Mouse (Mus musculus) liver, embryonic 14.5 days (tissue): ENCODE measurements around the gene Pgs1. TPM values are rescaled to one million over a fixed set of nuclear protein-coding genes. Genes with fewer than 3 reads are reported as not detected.

Experiments used
- ATAC-seq: fragments of 200-750 bp; cut with Nextera tagmentation; 2 replicates; pipeline ENCODE4 v1.8.0; 2017; ENCODE audit warnings: moderate number of reproducible peaks, mild to moderate bottlenecking, moderate library complexity; ENCODE audit not compliant: insufficient read depth
- DNase-seq, 3 experiments: peaks; one replicate each; pipeline ENCODE4 v3.0.0-alpha.2; 2012 to 2013; ENCODE audit warnings: low read depth in 3 of 3, low spot score in 3 of 3
- H3K27ac ChIP-seq: fragments of 300-500 bp; sonication (generic); 2 replicates; pipeline ENCODE4 v1.5.1; 2014; ENCODE audit warnings: moderate library complexity, mild to moderate bottlenecking, control low read depth, inconsistent platforms
- H3K27me3 ChIP-seq: fragments of 300-500 bp; sonication (generic); 2 replicates; pipeline ENCODE4 v1.6.1; 2014; ENCODE audit warnings: mild to moderate bottlenecking, low read length, moderate library complexity; ENCODE audit not compliant: control insufficient read depth, insufficient read depth
- H3K36me3 ChIP-seq: fragments of 300-500 bp; sonication (generic); replicated peaks from 2 replicates; pipeline ENCODE4 v1.6.1; 2014; ENCODE audit warnings: low read depth; ENCODE audit not compliant: control insufficient read depth, insufficient read depth
- H3K4me1 ChIP-seq, 2 experiments: fragments of 200-500 bp in 1 of 2; fragments of 300-500 bp in 1 of 2; sonication (generic) in 1 of 2; replicated peaks; 2 replicates each; pipeline ENCODE4 v1.6.1; 2012 to 2014; ENCODE audit warnings: antibody characterized with exemption in 1 of 2, inconsistent platforms in 1 of 2, low read length in 1 of 2; ENCODE audit not compliant: control insufficient read depth in 2 of 2, insufficient read depth in 2 of 2
- H3K4me2 ChIP-seq: fragments of 300-500 bp; sonication (generic); 2 replicates; pipeline ENCODE4 v1.6.1; 2014; ENCODE audit warnings: low read depth, mild to moderate bottlenecking, control low read depth, moderate library complexity
- H3K4me3 ChIP-seq, 2 experiments: fragments of 200-500 bp in 1 of 2; fragments of 300-500 bp in 1 of 2; sonication (generic) in 1 of 2; 2 replicates each; pipeline ENCODE4 v1.5.1; 2012 to 2014; ENCODE audit warnings: low read depth in 2 of 2, low read length in 2 of 2, mild to moderate bottlenecking in 2 of 2, control low read depth in 1 of 2, inconsistent platforms in 1 of 2, moderate library complexity in 1 of 2; ENCODE audit not compliant: insufficient read depth in 1 of 2
- H3K9ac ChIP-seq: fragments of 300-500 bp; sonication (generic); replicated peaks from 2 replicates; pipeline ENCODE4 v1.6.1; 2014; ENCODE audit warnings: mild to moderate bottlenecking, control low read depth, moderate library complexity
- H3K9me3 ChIP-seq: fragments of 300-500 bp; sonication (generic); 2 replicates; pipeline ENCODE4 v1.6.1; 2016; ENCODE audit warnings: low read length, mixed read lengths; ENCODE audit not compliant: control insufficient read depth
- CTCF ChIP-seq: IDR thresholded peaks from 2 replicates; pipeline ENCODE4 v1.5.1; 2016; ENCODE audit warnings: antibody characterized with exemption, low read depth, control low read depth
- EP300 ChIP-seq: IDR thresholded peaks from 2 replicates; pipeline ENCODE4 v1.6.1; 2016; ENCODE audit warnings: antibody characterized with exemption, low read depth
- whole genome bisulfite sequencing: fragments of 180-500 bp; shearing (Covaris S2); extraction: QIAGEN DNeasy Blood & Tissue Kit; methylation state at CpG from one replicate; pipeline ENCODE4 v1.1.7; 2014; ENCODE audit not compliant: insufficient replicate concordance; 5-methylcytosine and 5-hydroxymethylcytosine counted together
- polyA plus RNA-seq, 2 experiments: library from polyadenylated mRNA; depleted of rRNA in 1 of 2; stranded (reverse) in 1 of 2; unstranded in 1 of 2; fragments of >200 nt; fragmentation: Nextera tagmentation in 1 of 2; extraction: Ambion mirVana in 1 of 2; gene quantifications; 2 replicates each; pipeline versions ENCODE4 v1.2.1 to v1.2.3; 2012 to 2014

Gene Pgs1
- polyA plus RNA-seq, 2 experiments, result 11.2 to 12.9 TPM

- H3K27me3 ChIP-seq, result peaks cover 12% of the 10 kb centered on the region
- H3K4me1 ChIP-seq, result peaks cover 0 to 4% of the 10 kb centered on the region in 2 experiments; a peak in 1 of 4 replicates
- no peak overlapping the region for H3K9ac ChIP-seq
- 15% methylated on average over 8 of the region's 8 CpGs for WGBS
- H3K4me2 ChIP-seq, result no peak overlapping the region
- DNase-seq (no peak), ATAC-seq (no peak)
- no peaks in the 10 kb centered on the region for H3K36me3 ChIP-seq
- no peak overlapping the region for H3K27ac ChIP-seq
- H3K9me3 ChIP-seq, result no peaks in the 10 kb centered on the region
- TF ChIP-seq EP300 (no peak), CTCF (no peak)
- H3K4me3 ChIP-seq, result no peak overlapping the region
Measured at GRCm38 (mm10) chr11:117976081-117976582, 10.0 kb upstream of the Pgs1 start.

GRCm38 (mm10) chr11:117977694-117978360 lies 8.3 kb upstream of the Pgs1 start:
- Histone ChIP-seq H3K4me2 (no peak overlapping the region), H3K27me3 (peaks cover 12% of the 10 kb centered on the region), H3K9ac (no peak overlapping the region), H3K4me1 (peaks cover 0 to 4% of the 10 kb centered on the region in 2 experiments; a peak in 1 of 4 replicates), H3K27ac (no peak overlapping the region), H3K9me3 (no peaks in the 10 kb centered on the region), H3K36me3 (no peaks in the 10 kb centered on the region), H3K4me3 (no peak overlapping the region)
- TF ChIP-seq EP300 (no peak), CTCF (no peak)
- no peak for DNase-seq
- WGBS, result 53% methylated on average over 4 of the region's 5 CpGs
- ATAC-seq, result no peak

GRCm38 (mm10) chr11:117979388-117979787 lies 6.7 kb upstream of the Pgs1 start:
- Histone ChIP-seq H3K9me3 (no peaks in the 10 kb centered on the region), H3K27ac (no peak overlapping the region), H3K4me2 (no peak overlapping the region), H3K36me3 (no peaks in the 10 kb centered on the region), H3K4me1 (peaks cover 0 to 3% of the 10 kb centered on the region in 2 experiments; a peak in 1 of 4 replicates), H3K9ac (no peak overlapping the region), H3K27me3 (peaks cover 8% of the 10 kb centered on the region), H3K4me3 (no peak overlapping the region)
- DNase-seq, result no peak
- 50% methylated on average over 7 of the region's 7 CpGs for WGBS
- ATAC-seq, result no peak
- TF ChIP-seq CTCF (no peak), EP300 (no peak)

GRCm38 (mm10) chr11:117982426-117982825 lies 3.7 kb upstream of the Pgs1 start:
- no peak for ATAC-seq
- Histone ChIP-seq H3K9ac (no peak overlapping the region), H3K4me2 (no peak overlapping the region), H3K4me1 (peaks cover under 1 to 6% of the 10 kb centered on the region in 2 experiments; a peak in 3 of 4 replicates), H3K27me3 (no peaks in the 10 kb centered on the region), H3K36me3 (no peaks in the 10 kb centered on the region), H3K27ac (no peak overlapping the region), H3K9me3 (no peaks in the 10 kb centered on the region), H3K4me3 (no peak overlapping the region)
- 51% methylated on average over 5 of the region's 5 CpGs for WGBS
- TF ChIP-seq EP300 (no peak), CTCF (no peak)
- no peak for DNase-seq

GRCm38 (mm10) chr11:117983770-117984169 lies 2.3 kb upstream of the Pgs1 start:
- WGBS, result 57% methylated on average over 7 of the region's 7 CpGs
- ATAC-seq, result no peak
- H3K36me3 ChIP-seq, result no peaks in the 10 kb centered on the region
- no peak for TF ChIP-seq CTCF
- TF ChIP-seq EP300, result no peak
- H3K4me1 ChIP-seq, result peaks cover 13 to 18% of the 10 kb centered on the region in 2 experiments
- H3K4me3 ChIP-seq, result no peak overlapping the region
- H3K9ac ChIP-seq, result no peak overlapping the region
- H3K9me3 ChIP-seq, result no peaks in the 10 kb centered on the region
- H3K27ac ChIP-seq, result no peak overlapping the region
- no peak overlapping the region for H3K4me2 ChIP-seq
- DNase-seq, result no peak
- no peaks in the 10 kb centered on the region for H3K27me3 ChIP-seq
